Mouse (Mus musculus) embryonic facial prominence, embryonic 12.5 days (tissue): ENCODE data around the gene Hs1bp3. TPM values are rescaled to one million over a fixed set of nuclear protein-coding genes. Genes with fewer than 3 reads are reported as not detected.

Experiments
- ATAC-seq: fragments of 200-750 bp; cut with Nextera tagmentation; 2 replicates; pipeline ENCODE4 v1.8.0; 2017; ENCODE audit not compliant: insufficient number of reproducible peaks, insufficient read depth, low FRiP score, low TSS enrichment
- H3K27ac ChIP-seq: fragments of 300-500 bp; sonication (generic); 2 replicates; pipeline ENCODE4 v1.5.1; 2016; ENCODE audit warnings: mild to moderate bottlenecking
- H3K27me3 ChIP-seq: fragments of 300-500 bp; sonication (generic); 2 replicates; pipeline ENCODE4 v1.6.1; 2016; ENCODE audit warnings: mild to moderate bottlenecking, moderate library complexity
- H3K36me3 ChIP-seq: fragments of 300-500 bp; sonication (generic); 2 replicates; pipeline ENCODE4 v1.6.1; 2016; ENCODE audit warnings: mild to moderate bottlenecking
- H3K4me1 ChIP-seq: fragments of 300-500 bp; sonication (generic); 2 replicates; pipeline ENCODE4 v1.6.1; 2016
- H3K4me2 ChIP-seq: fragments of 300-500 bp; sonication (generic); replicated peaks from 2 replicates; pipeline ENCODE4 v1.6.1; 2016; ENCODE audit warnings: mild to moderate bottlenecking, moderate library complexity
- H3K4me3 ChIP-seq: fragments of 300-500 bp; sonication (generic); 2 replicates; pipeline ENCODE4 v1.5.1; 2016; ENCODE audit warnings: mild to moderate bottlenecking
- H3K9ac ChIP-seq: fragments of 300-500 bp; sonication (generic); 2 replicates; pipeline ENCODE4 v1.6.1; 2016; ENCODE audit warnings: mild to moderate bottlenecking, moderate library complexity
- H3K9me3 ChIP-seq: fragments of 300-500 bp; sonication (generic); 2 replicates; pipeline ENCODE4 v1.6.1; 2016; ENCODE audit warnings: mild to moderate bottlenecking, moderate library complexity
- WGBS: fragments of 180-500 bp; shearing (Covaris S2); methylation state at CpG from one replicate; pipeline ENCODE4 v1.1.7; 2016; 5-methylcytosine and 5-hydroxymethylcytosine counted together
- polyA plus RNA-seq: library from polyadenylated mRNA; unstranded; fragments of >200 nt; fragmentation: Nextera tagmentation; extraction: Ambion mirVana; gene quantifications from 2 replicates; pipeline ENCODE4 v1.2.1, GENCODE M21; 2016

The Hs1bp3 gene
- polyA plus RNA-seq, 1 experiment from 2014 or later = 20.3 TPM

- 57% methylated on average over 6 of the region's 6 CpGs for WGBS
- Histone ChIP-seq H3K9ac (no peak overlapping the region), H3K27me3 (peaks cover 59% of the 10 kb centered on the region)
These were observed 17.8 kb upstream of the Hs1bp3 start for GRCm38 (mm10) chr12:8295307-8295913.

GRCm38 (mm10) chr12:8296154-8296553 lies 17.1 kb upstream of the Hs1bp3 start:
- Histone ChIP-seq H3K9ac (no peak overlapping the region), H3K4me1 (peaks cover 20% of the 10 kb centered on the region), H3K9me3 (no peaks in the 10 kb centered on the region), H3K4me3 (no peak overlapping the region), H3K36me3 (no peaks in the 10 kb centered on the region), H3K27me3 (peaks cover 67% of the 10 kb centered on the region), H3K4me2 (no peak overlapping the region), H3K27ac (no peak overlapping the region)
- 86% methylated on average over 2 of the region's 2 CpGs for WGBS
- ATAC-seq = no peak

More at GRCm38 (mm10) chr12:8295307-8295913, 17.8 kb upstream of the Hs1bp3 start:
- H3K4me1 ChIP-seq = peaks cover 18% of the 10 kb centered on the region
- H3K27ac ChIP-seq = no peak overlapping the region
- no peaks in the 10 kb centered on the region for H3K36me3 ChIP-seq
- H3K9me3 ChIP-seq = no peaks in the 10 kb centered on the region
- no peak overlapping the region for H3K4me2 ChIP-seq
- ATAC-seq = no peak
- no peak overlapping the region for H3K4me3 ChIP-seq

- Histone ChIP-seq H3K27ac (no peak overlapping the region), H3K9ac (no peak overlapping the region), H3K9me3 (no peaks in the 10 kb centered on the region), H3K27me3 (peaks cover 82% of the 10 kb centered on the region), H3K4me1 (peaks cover 23% of the 10 kb centered on the region), H3K4me2 (peak overlapping the region; percentile 78), H3K4me3 (peak overlapping the region; percentile 55), H3K36me3 (no peaks in the 10 kb centered on the region)
- no peak for ATAC-seq
- WGBS = 5% methylated on average over 34 of the region's 34 CpGs
These were observed 15.5 kb upstream of the Hs1bp3 start for GRCm38 (mm10) chr12:8297586-8298214.

GRCm38 (mm10) chr12:8298361-8299142 lies 14.7 kb upstream of the Hs1bp3 start:
- Histone ChIP-seq H3K9ac (peak overlapping the region; percentile 34), H3K27ac (no peak overlapping the region), H3K36me3 (no peaks in the 10 kb centered on the region), H3K9me3 (no peaks in the 10 kb centered on the region), H3K4me3 (peak overlapping the region; percentile 55), H3K4me1 (peaks cover 23% of the 10 kb centered on the region), H3K27me3 (peaks cover 91% of the 10 kb centered on the region), H3K4me2 (peak overlapping the region; percentile 78)
- no peak for ATAC-seq
- WGBS = 1% methylated on average over 77 of the region's 85 CpGs

GRCm38 (mm10) chr12:8299143-8300110 lies 13.8 kb upstream of the Hs1bp3 start:
- Histone ChIP-seq H3K27me3 (peaks cover 94% of the 10 kb centered on the region), H3K4me2 (peak overlapping the region; percentile 78), H3K9ac (no peak overlapping the region), H3K27ac (no peak overlapping the region), H3K9me3 (no peaks in the 10 kb centered on the region), H3K4me1 (peaks cover 23% of the 10 kb centered on the region), H3K4me3 (peak overlapping the region; percentile 55), H3K36me3 (no peaks in the 10 kb centered on the region)
- no peak for ATAC-seq
- WGBS = 4% methylated on average over 34 of the region's 34 CpGs

GRCm38 (mm10) chr12:8300111-8300480 lies 13.1 kb upstream of the Hs1bp3 start:
- Histone ChIP-seq H3K27ac (0 out of 2 replicates have a peak overlapping the region, but pooled peaks have one; percentile 2), H3K4me1 (peaks cover 23% of the 10 kb centered on the region), H3K27me3 (peaks cover 93% of the 10 kb centered on the region), H3K36me3 (no peaks in the 10 kb centered on the region), H3K4me3 (peak overlapping the region; percentile 55), H3K4me2 (peak overlapping the region; percentile 78), H3K9ac (no peak overlapping the region), H3K9me3 (no peaks in the 10 kb centered on the region)
- WGBS = 13% methylated on average over 10 of the region's 10 CpGs
- ATAC-seq = no peak

GRCm38 (mm10) chr12:8300521-8300920 lies 12.7 kb upstream of the Hs1bp3 start:
- no peaks in the 10 kb centered on the region for H3K36me3 ChIP-seq
- peak overlapping the region; percentile 78 for H3K4me2 ChIP-seq
- peaks cover 23% of the 10 kb centered on the region for H3K4me1 ChIP-seq
- peak overlapping the region; percentile 55 for H3K4me3 ChIP-seq
- ATAC-seq = no peak
- 0 out of 2 replicates have a peak overlapping the region, but pooled peaks have one; percentile 2 for H3K27ac ChIP-seq
- no peak overlapping the region for H3K9ac ChIP-seq
- 21% methylated on average over 5 of the region's 5 CpGs for WGBS
- H3K27me3 ChIP-seq = peaks cover 93% of the 10 kb centered on the region
- H3K9me3 ChIP-seq = no peaks in the 10 kb centered on the region

- Histone ChIP-seq H3K4me3 (peak overlapping the region; percentile 55), H3K9ac (peak overlapping the region; percentile 68), H3K9me3 (no peaks in the 10 kb centered on the region), H3K4me2 (peak overlapping the region; percentile 78), H3K4me1 (peaks cover 23% of the 10 kb centered on the region), H3K36me3 (no peaks in the 10 kb centered on the region), H3K27ac (no peak overlapping the region), H3K27me3 (peaks cover 96% of the 10 kb centered on the region)
- 0 out of 2 replicates have a peak, but pooled peaks have one; percentile 11 for ATAC-seq
- WGBS = 2% methylated on average over 46 of the region's 46 CpGs
These were observed 12.0 kb upstream of the Hs1bp3 start for GRCm38 (mm10) chr12:8301011-8301814.

GRCm38 (mm10) chr12:8301841-8302431 lies 11.3 kb upstream of the Hs1bp3 start, which contains the start of gene Gdf7:
TSS of gene Gdf7 (minus strand) at chr12:8301954.
- peak; percentile 65 for ATAC-seq
- H3K27me3 ChIP-seq = peaks cover 94% of the 10 kb centered on the region
- no peaks in the 10 kb centered on the region for H3K9me3 ChIP-seq
- 1% methylated on average over 45 of the region's 53 CpGs for WGBS
- H3K9ac ChIP-seq = peak within 1 kb of the TSS; percentile 68
- H3K4me2 ChIP-seq = peak within 1 kb of the TSS; percentile 78
- H3K27ac ChIP-seq = no peak within 1 kb of the TSS
- H3K4me1 ChIP-seq = peaks cover 23% of the 10 kb centered on the region
- peak within 1 kb of the TSS; percentile 55 for H3K4me3 ChIP-seq
- H3K36me3 ChIP-seq = no peaks in the 10 kb centered on the region

- peaks cover 12% of the 10 kb centered on the region for H3K4me1 ChIP-seq
- H3K9me3 ChIP-seq = no peaks in the 10 kb centered on the region
- peaks cover 73% of the 10 kb centered on the region for H3K27me3 ChIP-seq
- no peak overlapping the region for H3K9ac ChIP-seq
- H3K4me2 ChIP-seq = no peak overlapping the region
- ATAC-seq = no peak
- H3K4me3 ChIP-seq = no peak overlapping the region
- WGBS = 41% methylated on average over 2 of the region's 2 CpGs
- no peak overlapping the region for H3K27ac ChIP-seq
- no peaks in the 10 kb centered on the region for H3K36me3 ChIP-seq
These were observed 8.0 kb upstream of the Hs1bp3 start for GRCm38 (mm10) chr12:8305258-8305657.
